Mouse (Mus musculus): ENCODE data around the gene Gstp1.
"Not testable (repeated sequence)": the region's sequence is repeated elsewhere in the genome, so short reads cannot be mapped to it uniquely, and the experiment has no call there.

Gene Gstp1

DNA sequence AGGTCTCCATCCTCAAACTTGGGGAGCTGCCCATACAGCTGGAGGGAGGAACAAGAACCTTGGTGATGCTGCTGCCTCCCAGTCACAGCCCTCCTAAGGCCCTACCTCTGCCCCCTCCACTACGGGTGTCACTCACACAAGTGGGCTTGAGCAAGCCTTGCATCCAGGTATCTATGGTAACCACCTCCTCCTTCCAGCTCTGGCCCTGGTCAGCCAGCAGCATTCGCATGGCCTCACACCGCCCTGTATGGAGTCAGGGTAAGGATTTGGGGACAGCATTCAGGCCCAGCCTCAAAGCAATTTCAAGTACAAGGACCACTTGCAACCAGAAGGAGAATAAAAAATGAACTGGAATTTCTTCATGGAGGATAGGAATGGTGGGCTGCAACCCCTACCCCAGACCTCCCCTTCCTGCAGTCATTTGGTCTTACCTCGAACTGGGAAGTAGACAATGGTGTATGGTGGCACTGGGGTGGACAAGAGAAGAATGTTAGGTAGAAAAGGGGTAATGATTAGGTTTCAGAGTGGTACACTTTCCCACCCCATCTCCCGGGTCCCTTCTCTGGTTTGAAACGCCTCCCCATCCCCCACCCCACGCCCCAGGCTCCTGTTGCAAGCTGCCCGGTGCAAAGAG, 514 bp downstream of the Gstp1 start:
- not testable (repeated sequence) for DNase-seq

DNA sequence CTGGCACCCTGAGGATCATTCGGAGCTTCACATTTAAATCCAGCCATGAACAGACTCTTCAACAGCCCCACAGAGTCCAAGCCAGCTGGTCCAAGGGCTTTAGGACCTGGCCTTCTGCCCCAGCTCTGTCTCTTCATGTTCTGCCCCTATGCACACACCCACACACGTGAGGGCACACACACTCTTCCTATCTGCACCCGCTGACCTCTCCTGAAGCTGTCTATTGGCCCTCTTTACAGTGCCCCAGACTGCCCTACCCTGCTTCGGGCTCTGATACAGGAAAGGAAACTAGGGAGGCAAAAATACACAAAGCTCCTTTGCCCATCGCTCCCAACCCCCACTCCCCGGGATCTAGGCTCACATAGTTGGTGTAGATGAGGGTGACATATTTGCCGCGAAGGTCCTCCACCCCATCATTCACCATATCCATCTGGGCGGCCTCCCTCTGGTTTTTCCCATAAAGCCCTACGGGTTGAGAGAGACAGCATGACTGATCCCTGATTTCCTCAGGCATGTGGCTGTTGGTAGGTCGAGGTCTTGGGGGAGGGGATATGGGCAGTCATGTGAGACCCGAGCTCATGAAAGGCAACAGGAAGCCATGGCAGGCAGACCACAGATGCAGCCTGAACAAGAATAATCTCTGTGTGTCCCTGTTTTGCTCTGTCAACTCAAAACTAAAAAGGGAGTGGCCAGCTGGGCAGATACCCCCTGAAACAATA, 1.3 kb downstream of the Gstp1 start:
- no peak for DNase-seq

DNA sequence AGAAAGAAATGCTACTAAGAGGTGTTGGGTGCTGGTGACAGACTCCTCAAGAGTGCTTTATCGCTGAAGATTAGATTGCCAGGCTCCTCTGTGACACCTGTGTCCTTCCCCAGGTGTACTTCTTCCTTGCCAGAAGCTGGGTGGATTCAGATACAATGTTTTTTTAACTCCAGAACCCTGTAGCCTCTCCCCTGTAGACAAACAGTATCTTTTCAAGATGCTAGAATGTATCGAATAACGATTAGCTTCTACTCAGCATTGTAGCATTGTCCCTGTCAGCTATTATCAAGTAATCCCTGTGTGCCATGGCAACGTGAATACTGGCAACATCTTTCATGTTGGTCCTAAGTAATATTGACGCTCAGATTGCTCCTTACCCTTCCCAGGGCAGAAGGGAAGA, 4.0 kb downstream of the Gstp1 start:
- no peak for DNase-seq

DNA sequence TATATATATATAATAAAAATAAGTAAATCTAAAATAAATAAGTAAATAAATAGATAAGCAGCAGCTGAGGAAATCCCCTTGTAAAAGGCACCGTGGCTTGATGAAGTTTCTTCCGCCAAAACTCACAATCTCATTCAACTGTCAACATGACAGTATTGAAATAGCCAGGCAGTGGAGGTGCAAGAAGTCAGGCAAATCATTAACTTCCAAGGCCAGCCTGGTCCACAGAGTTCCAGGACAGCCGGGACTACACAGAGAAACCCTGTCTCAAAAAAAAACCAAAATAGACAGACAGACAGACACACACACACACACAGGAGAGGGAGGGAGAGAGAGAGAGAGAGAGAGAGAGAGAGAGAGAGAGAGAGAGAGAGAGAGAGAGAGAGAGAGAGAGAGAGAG, 4.5 kb downstream of the Gstp1 start:
- no peak for DNase-seq

DNA sequence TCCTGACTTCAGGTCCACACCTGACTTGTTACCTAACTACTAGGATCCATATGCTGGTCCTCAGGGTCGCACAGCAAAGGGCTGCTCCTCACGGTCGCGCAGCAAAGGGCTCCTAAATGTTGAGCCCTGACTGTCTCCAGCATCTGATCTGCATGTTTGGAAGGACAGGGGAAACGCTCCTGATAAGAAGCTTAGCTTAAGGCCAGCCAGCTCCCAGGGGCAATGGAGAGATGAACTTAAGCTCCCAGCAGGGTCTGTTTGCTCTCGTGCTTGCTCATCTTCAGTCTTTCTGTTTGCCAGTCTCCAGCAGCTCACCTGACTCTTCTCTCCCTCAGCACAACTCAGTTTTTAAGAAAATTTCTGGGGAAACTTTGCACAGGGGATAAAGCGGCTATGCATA, 5.1 kb downstream of the Gstp1 start:
- DNase-seq, result no peak

DNA sequence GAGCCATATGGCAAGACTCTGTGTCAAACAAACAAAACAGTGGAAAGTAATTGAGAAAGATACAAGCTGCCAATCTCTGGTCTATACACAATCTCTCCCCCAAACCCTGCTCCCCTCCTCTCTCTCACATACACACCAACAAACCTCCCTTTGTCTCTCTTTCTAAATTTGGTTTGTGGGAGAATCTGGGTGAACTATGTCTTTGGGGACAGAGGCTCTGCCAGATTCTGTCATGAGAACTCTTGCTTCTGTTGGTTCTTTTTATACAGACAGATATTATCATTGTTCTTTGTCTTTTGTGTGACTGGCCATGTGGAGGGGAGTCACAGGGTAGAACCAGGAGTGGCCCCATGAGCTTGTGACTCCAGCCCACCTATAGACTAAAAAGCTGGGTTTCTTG, 10.2 kb downstream of the Gstp1 start:
- DNase-seq, result no peak

GRCm38 (mm10) chr19:4023185-4023584, 14.6 kb downstream of the Gstp1 start:
- no peak for DNase-seq

DNA sequence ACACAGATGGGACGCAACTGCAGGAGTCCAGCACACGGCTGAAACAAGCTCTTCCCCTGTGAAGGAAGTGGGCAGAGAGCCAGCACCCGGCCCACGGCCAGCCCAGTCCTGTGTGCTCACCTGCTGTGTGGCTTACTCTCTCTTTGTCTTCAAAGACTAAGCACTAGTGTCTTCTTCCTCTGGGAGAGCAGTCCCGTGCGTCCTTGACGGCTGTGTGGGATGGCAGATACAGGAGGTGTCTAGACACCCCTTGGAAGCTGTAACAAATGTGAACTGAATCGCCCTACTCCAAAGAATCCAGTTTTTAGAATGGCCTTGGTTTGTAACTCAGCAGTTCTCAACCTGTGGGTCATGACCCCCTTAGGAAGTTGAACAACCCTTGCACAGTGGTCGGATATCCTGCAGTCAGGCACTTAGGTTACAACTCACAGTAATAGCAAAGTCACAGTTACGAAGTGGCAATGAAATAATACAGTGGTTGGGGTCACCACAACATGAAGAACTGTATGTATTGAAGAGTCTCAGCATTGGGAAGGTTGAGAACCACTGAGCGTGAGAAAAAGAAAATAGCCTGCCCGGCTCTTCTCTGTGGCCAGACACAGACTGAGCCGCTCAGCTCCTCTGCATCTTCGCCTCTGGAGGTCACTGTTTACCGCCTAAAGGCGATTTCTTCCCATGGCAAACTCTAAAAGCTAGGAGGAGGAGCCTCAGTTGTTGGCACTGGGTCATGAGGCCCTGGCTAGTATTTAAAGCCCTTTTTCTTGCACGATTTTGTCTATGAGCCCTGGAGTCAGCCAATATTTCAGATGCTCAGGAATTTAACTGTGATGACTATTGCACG, 18.8 kb downstream of the Gstp1 start:
- DNase-seq, result peak; percentile 60

GRCm38 (mm10) chr19:4017921-4018587, 19.7 kb downstream of the Gstp1 start:
- no peak for DNase-seq

GRCm38 (mm10) chr19:4015635-4016034, 22.1 kb downstream of the Gstp1 start:
- no peak for DNase-seq

DNA sequence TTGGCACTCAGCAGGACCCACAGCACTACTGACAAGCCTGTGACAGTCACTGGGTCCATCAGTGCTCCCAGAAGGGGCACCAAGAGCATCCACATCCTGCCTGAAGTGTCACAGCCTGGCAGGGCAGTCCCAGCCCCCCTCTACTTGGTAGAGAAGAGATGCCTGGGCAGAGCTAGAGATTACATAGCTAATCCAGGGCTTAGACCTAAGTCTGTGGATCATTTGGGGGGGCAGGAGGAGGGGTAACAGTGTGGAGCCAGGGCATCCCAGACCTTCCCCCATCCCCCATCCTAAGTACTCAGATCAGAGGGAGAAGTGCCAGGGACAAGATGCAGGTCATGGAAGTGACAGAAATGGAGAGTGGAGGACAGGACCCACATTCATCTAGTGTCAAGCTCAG, 23.0 kb downstream of the Gstp1 start:
- DNase-seq, result no peak

DNA sequence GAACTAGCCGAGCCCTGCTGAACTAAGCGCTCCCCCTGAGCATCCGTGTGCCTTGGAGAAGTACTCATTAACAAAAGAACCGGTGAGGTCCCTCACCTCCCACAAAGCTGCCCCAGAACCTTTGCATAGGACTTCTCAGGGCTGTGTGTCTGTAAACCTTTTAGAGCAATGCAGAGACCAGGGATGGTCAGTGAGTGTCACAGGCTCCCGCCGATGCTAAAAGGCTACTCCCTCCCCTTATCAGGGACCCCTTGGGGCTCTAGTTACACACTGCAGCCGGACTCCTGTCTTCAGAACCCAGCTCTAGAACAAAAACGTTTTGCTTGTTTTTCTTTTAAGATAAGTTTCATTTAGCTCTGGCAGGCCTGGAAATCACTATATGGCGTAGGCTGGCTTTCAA, 24.7 kb downstream of the Gstp1 start:
- no peak for DNase-seq

DNA sequence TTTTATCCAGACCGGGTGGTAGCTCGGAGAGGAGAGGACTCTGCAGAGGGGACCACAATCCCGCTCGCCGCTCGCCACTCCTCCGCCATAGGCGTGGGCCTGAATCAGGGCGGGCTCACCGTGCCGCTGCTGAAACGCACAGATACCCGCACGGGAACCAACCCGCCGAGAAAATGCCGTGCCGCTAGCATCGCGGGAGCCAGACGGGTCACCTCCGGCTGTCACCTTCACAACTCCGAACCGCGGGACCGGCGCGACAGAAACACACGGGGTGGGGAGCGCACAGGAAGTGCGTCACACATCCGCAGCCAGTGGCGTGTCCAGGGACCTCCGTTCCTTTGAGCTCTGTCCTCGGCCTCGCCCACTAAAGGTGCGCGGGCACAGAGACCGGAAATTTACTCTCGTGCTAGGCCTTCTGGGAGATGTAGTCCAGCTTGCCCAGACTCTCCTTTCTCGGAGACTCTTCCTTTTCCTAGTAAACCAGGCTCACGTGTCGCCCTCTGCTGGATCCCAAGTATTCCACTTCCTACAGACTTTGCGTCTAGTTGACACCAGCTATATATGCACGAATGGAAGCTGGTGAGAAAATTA, 25.3 kb downstream of the Gstp1 start, which contains the start of gene Ndufv1:
TSS of gene Ndufv1 (minus strand) at position 375 of the 591 bp plus-strand sequence.
- DNase-seq, result peak; percentile 95

DNA sequence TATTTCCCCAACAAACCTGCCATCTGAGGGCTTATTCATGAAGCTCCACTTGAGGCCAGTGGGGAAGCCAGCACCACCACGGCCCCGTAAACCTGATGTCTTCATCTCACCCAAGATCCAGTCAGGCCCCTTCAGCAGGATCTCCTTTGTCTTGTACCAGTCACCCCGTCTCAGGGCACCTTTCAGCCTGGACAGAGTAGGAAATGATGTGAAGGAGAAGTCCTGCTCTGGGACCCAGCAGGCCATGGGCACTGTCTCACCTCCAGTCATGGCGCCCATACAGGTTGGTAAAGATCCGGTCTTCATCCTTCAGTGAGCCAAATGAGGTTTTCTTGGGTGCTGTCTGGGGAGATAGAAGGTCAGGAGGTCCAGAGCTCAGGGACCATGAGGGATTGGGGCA, 26.7 kb downstream of the Gstp1 start:
- no peak for DNase-seq

DNA sequence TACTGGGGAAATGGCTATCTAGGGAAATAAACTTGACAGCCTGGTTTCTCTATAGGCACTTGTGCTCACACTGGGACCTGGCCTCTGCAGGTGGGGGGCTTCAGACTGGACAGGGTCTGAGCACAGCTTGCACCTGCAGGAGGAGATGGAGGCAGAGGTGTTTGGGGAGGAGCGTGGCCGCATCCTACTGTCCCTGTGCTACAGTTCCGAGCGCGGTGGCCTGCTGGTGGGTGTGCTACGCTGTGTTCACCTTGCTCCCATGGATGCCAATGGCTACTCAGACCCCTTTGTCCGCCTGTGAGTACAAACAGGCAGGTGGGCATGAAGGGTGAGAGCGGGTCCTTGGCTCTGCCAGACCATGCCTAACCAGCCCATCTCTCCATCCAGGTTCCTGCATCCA, 31.8 kb downstream of the Gstp1 start:
- DNase-seq, result no peak

GRCm38 (mm10) chr19:4005091-4005490, 32.7 kb downstream of the Gstp1 start:
- no peak for DNase-seq

- no peak for DNase-seq
These were observed 33.5 kb downstream of the Gstp1 start for GRCm38 (mm10) chr19:4004331-4004730.

DNA sequence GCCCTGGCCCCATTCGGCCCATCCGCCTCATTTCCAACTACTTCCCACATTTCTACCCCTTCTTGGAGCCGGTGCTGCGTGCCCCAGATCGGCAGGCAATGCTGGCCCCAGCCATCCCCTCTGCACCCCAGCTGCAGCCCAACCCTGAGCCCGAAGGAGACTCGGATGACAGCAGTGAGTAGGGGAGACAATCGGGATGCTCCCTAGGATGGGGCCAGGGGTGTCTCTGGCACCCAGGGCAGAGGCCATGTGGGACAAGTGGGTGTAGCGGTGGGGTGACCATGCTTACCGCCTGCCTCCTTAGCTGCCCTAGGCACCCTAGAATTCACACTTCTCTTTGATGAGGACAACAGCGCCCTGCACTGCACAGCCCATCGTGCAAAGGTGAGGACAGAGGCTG, 34.1 kb downstream of the Gstp1 start:
- DNase-seq, result no peak

- no peak for DNase-seq
These were observed 34.7 kb downstream of the Gstp1 start, which contains the start of gene Doc2g for GRCm38 (mm10) chr19:4003112-4003511. Gene Doc2g (plus strand): TSS chr19:4003313.

DNA sequence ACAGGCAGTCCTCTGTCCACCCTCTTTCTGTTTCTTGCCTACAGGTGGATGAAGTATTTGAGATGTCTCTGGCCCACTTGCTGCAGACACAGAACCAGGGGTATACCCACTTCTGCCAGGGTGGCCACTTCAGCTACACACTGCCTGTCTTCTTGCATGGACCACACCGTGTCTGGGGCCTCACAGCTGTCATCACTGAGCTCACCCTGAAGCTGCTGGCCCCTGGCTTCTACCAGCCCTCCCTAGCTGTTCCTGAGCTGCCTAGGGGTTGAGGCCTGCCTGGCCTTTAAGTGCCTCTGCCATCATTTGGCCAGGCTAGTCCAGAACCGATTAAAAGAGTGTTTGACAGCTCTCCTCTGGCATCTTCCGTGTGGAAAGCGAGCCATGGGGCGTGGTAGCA, 36.0 kb downstream of the Gstp1 start:
- no peak for DNase-seq

DNA sequence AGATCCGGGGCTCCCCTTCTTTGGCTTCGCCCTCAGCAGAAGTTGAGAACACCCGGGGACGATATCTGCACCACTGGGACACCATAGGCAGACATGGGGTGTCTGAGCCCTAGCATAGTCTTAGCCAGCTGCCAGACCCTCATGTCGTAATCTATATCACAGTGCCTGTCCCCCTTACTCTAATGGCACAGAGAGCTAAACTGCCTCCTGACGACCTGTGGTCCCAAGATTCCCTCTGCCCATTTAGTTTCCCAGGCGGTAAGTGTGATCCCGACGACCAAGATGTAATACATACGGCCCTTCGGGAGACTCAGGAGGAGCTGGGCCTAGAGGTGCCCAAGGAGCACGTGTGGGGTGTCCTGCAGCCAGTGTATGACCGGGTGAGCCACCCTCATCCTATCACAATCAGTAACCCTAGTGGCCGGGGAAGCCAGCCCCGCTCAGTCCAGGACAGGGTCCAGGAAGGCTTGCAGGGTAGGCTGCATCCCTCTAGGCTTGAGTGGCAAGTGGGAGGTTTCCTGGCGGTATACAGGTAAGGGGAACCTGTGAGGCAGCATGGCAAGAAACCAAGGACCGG, 36.7 kb downstream of the Gstp1 start:
- no peak for DNase-seq

DNA sequence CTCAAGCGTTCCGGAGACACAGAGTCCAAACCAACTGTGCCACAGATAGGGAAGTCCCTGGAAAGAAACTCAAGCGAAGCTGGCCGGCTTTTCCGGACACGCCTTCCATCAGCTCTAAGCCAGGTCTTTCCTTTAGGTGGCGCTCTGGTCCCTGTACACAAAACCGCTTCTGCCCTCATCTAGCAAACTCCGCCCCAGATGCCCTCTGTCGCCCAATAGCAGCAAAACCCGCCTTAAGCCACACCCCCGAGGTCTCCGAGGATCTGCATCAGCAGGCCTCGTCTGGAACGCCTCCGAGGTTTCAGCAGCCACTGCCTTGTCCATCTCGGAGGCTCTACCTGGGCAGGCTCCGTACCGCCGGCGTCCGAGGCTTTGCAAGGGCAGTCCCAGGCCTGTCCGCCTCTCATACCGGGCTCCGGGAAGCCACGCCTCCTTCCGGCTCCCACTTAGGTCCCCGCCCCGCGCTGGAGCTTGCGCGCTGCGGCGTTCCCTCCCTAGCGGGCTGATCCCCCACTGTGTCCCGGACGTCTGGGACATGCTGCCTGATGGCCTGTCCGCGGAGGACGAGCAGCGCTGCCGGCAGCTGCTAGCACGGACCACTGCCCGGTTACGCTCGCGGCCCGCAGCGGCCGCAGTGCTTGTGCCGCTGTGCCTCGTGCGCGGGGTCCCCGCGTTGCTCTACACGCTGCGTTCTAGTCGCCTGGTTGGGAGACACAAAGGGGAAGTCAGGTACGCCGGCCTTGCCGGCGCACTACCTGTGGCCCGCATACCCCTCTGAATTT, 37.5 kb downstream of the Gstp1 start, which contains the start of the genes Nudt8 and Gm49405:
TSS of gene Nudt8 (plus strand) at position 462 of the 782 bp plus-strand sequence.
TSS of gene Gm49405 (plus strand) at position 508 of the 782 bp plus-strand sequence.
- peak; percentile 89 for DNase-seq

Data from right cerebral cortex, postnatal 4 days (tissue).